Mouse (Mus musculus): ENCODE results near the gene Rhbdl3.

The Rhbdl3 gene

GRCm38 (mm10) chr11:80384461-80384860, 83.7 kb downstream of the Rhbdl3 start:
- DNase-seq (ENCODE audit: low spot score in 2 of 2) = no peak

GRCm38 (mm10) chr11:80385055-80385454, 84.3 kb downstream of the Rhbdl3 start:
- DNase-seq (ENCODE audit: low spot score in 2 of 2) = no peak

DNA sequence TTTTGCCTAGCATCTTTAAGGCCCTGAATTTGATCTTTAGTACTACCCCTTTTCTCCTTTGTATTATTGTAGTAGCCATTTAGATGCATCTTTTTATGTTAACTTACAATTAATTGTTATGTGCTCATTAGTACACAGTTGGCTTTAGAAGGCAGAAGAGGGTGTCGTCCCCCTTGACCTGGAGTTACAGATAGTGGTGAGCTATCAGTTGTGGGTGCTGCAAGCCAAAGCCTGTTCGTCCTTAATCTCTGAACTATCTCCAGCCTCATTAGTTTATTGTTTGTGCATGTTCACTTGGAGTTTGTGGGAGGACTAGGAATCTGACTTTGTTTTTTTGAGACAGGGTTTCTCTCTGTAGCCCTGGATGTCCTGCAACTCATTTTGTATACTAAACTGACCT, 86.1 kb downstream of the Rhbdl3 start:
- no peak for DNase-seq (ENCODE audit: low spot score in 2 of 2)

- DNase-seq (ENCODE audit: low spot score in 2 of 2) = no peak
Measured at GRCm38 (mm10) chr11:80389885-80390284, 89.2 kb downstream of the Rhbdl3 start.

DNA sequence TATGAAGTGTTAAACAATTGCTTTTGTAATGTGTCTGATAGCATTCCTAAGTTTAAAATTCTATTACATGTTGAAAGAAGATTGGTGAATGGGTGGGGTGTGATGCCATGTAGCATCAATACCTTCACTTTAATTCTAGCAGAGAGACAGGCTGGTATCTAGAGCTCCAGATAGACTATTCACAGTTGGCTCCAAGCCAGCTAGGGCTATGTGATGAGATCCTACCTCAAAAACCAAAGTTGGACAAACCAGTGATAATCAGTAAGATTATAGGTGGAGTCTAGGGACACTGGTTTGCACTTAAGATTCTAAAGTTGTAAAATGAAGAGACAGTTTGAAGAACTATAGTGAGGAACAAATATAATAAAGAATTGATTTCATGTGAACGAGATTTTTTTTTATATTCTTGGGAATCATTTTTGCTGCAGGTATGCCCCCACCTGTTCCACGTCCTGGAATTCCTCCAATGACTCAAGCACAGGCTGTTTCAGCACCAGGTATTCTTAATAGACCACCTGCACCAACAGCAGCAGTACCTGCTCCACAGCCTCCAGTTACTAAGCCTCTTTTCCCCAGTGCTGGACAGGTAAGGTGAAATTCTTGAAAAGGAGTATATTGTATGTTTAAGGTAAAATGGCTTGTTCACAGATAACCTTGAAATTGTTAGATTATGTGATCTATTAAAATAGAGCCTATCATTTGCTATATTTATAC, 90.9 kb downstream of the Rhbdl3 start:
- DNase-seq (ENCODE audit: low spot score in 2 of 2) = no peak

DNA sequence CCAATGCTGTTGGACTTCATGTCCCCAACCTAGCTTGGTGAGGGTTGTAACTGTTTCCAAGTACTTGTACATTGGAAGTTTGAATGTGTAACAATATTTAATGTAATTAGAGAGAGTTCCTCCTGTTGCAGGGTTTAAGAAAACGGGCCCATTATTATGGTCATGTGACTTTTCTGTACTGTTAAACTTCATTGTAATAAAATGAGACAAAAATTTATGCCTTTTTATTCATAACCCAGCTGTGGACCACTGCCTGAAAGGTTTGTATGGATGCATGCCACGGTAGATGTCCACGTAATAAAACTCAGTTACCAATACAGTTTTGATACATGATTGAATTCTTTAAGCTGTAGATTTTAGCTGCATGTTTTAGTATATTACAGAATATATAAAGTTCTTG, 95.2 kb downstream of the Rhbdl3 start:
- DNase-seq (ENCODE audit: low spot score in 2 of 2) = no peak

- DNase-seq (ENCODE audit: low spot score in 2 of 2) = no peak
Measured at GRCm38 (mm10) chr11:80396617-80397016, 95.9 kb downstream of the Rhbdl3 start.
